Mouse (Mus musculus) olfactory bulb, adult 2 months (tissue): ENCODE data around the gene Elovl6. TPM values are rescaled to one million over a fixed set of nuclear protein-coding genes. Genes with fewer than 3 reads are reported as not detected.
A peak's percentile ranks its signal among the peaks of the same experiment; 100 is the strongest.

Experiments
- H3K27ac ChIP-seq: fragments of 200-500 bp; 2 replicates; pipeline ENCODE4 v1.5.1; 2012; ENCODE audit warnings: low read depth, low read length; ENCODE audit not compliant: insufficient read depth
- H3K4me1 ChIP-seq: fragments of 200-500 bp; 2 replicates; pipeline ENCODE4 v1.6.1; 2012; ENCODE audit warnings: low read length; ENCODE audit not compliant: control insufficient read depth, insufficient read depth
- H3K4me3 ChIP-seq: fragments of 200-500 bp; 2 replicates; pipeline ENCODE4 v1.5.1; 2012; ENCODE audit warnings: mild to moderate bottlenecking, low read depth, low read length, moderate library complexity; ENCODE audit not compliant: insufficient read depth
- CTCF ChIP-seq: fragments of 200-500 bp; IDR thresholded peaks from 2 replicates; pipeline ENCODE4 v1.5.1; 2012; ENCODE audit warnings: low read depth, mild to moderate bottlenecking, low read length, moderate library complexity; ENCODE audit not compliant: insufficient read depth
- POLR2A ChIP-seq: fragments of 200-500 bp; IDR thresholded peaks from 2 replicates; pipeline ENCODE4 v1.6.1; 2012; ENCODE audit warnings: mild to moderate bottlenecking, low read depth, low read length, moderate library complexity; ENCODE audit not compliant: insufficient read depth
- WGBS: fragments of 180-500 bp; shearing (Covaris S2); methylation state at CpG from one replicate; pipeline ENCODE4 v1.1.7; 2018; 5-methylcytosine and 5-hydroxymethylcytosine counted together
- polyA plus RNA-seq: library from polyadenylated mRNA; stranded (reverse); fragments of >200 nt; gene quantifications from 2 replicates; pipeline ENCODE4 v1.2.4, GENCODE M21; 2012; ENCODE audit warnings: low replicate concordance; ENCODE audit not compliant: missing spikeins, insufficient read depth, insufficient read length

Gene Elovl6
- polyA plus RNA-seq, 1 experiment: 155 TPM

- H3K27ac ChIP-seq: no peak overlapping the region
- no peak overlapping the region for H3K4me3 ChIP-seq
- TF ChIP-seq POLR2A (no peak), CTCF (no peak)
- 84% methylated on average over 5 of the region's 5 CpGs for WGBS
- H3K4me1 ChIP-seq: no peaks in the 10 kb centered on the region; the same call in 1 of the 2 replicates
These were observed 51.1 kb downstream of the Elovl6 start for GRCm38 (mm10) chr3:129583290-129583689.

GRCm38 (mm10) chr3:129587916-129588315 is 55.8 kb downstream of the Elovl6 start:
- Histone ChIP-seq H3K4me1 (peaks cover 6% of the 10 kb centered on the region), H3K4me3 (no peak overlapping the region), H3K27ac (no peak overlapping the region)
- no peak for TF ChIP-seq CTCF
- TF ChIP-seq POLR2A: no peak
- WGBS: 93% methylated on average over 8 of the region's 8 CpGs

GRCm38 (mm10) chr3:129588753-129589152 is 56.6 kb downstream of the Elovl6 start:
- Histone ChIP-seq H3K27ac (no peak overlapping the region), H3K4me1 (peaks cover 6% of the 10 kb centered on the region), H3K4me3 (no peak overlapping the region)
- WGBS: 51% methylated on average over 3 of the region's 3 CpGs
- no peak for TF ChIP-seq CTCF
- no peak for TF ChIP-seq POLR2A

GRCm38 (mm10) chr3:129589705-129590104 is 57.5 kb downstream of the Elovl6 start:
- TF ChIP-seq CTCF: no peak
- TF ChIP-seq POLR2A: no peak
- WGBS: 93% methylated on average over 10 of the region's 10 CpGs
- no peak overlapping the region for H3K4me3 ChIP-seq
- H3K27ac ChIP-seq: no peak overlapping the region
- peaks cover 6% of the 10 kb centered on the region for H3K4me1 ChIP-seq

- peak overlapping the region; percentile 66 for H3K27ac ChIP-seq
- peaks cover 6% of the 10 kb centered on the region for H3K4me1 ChIP-seq
- TF ChIP-seq POLR2A (no peak), CTCF (no peak)
- WGBS: 26% methylated on average over 17 of the region's 17 CpGs
- peak overlapping the region; percentile 46 for H3K4me3 ChIP-seq
These were observed 58.5 kb downstream of the Elovl6 start for GRCm38 (mm10) chr3:129590548-129591226.

GRCm38 (mm10) chr3:129591251-129591650 is 59.1 kb downstream of the Elovl6 start:
- H3K4me1 ChIP-seq: peaks cover 6% of the 10 kb centered on the region
- TF ChIP-seq POLR2A: no peak
- TF ChIP-seq CTCF: no peak
- 60% methylated on average over 9 of the region's 9 CpGs for WGBS
- no peak overlapping the region for H3K27ac ChIP-seq
- peak overlapping the region; percentile 46; the same call in 1 of the 2 replicates for H3K4me3 ChIP-seq

- H3K27ac ChIP-seq: no peak overlapping the region
- 96% methylated on average over 8 of the region's 8 CpGs for WGBS
- H3K4me1 ChIP-seq: peaks cover 8% of the 10 kb centered on the region
- TF ChIP-seq POLR2A: no peak
- no peak for TF ChIP-seq CTCF
- no peak overlapping the region for H3K4me3 ChIP-seq
These were observed 59.6 kb downstream of the Elovl6 start for GRCm38 (mm10) chr3:129591761-129592160.

GRCm38 (mm10) chr3:129593001-129593400 is 60.8 kb downstream of the Elovl6 start:
- Histone ChIP-seq H3K4me1 (peaks cover 9% of the 10 kb centered on the region), H3K4me3 (no peak overlapping the region), H3K27ac (no peak overlapping the region)
- TF ChIP-seq CTCF: no peak
- no peak for TF ChIP-seq POLR2A
- 82% methylated on average over 9 of the region's 9 CpGs for WGBS

- no peak overlapping the region for H3K4me3 ChIP-seq
- H3K4me1 ChIP-seq: peaks cover 9% of the 10 kb centered on the region
- 94% methylated on average over 3 of the region's 3 CpGs for WGBS
- no peak for TF ChIP-seq CTCF
- no peak for TF ChIP-seq POLR2A
- H3K27ac ChIP-seq: no peak overlapping the region
These were observed 61.6 kb downstream of the Elovl6 start for GRCm38 (mm10) chr3:129593735-129594134.
